Mouse (Mus musculus) limb, embryonic 15.5 days (tissue): ENCODE results near the gene Gm5431. TPM values are rescaled to one million over a fixed set of nuclear protein-coding genes. Genes with fewer than 3 reads are reported as not detected.
"Not testable (repeated sequence)": the region's sequence is repeated elsewhere in the genome, so short reads cannot be mapped to it uniquely, and the experiment has no call there.

Source experiments
- ATAC-seq: fragments of 200-750 bp; cut with Nextera tagmentation; 2 replicates; pipeline ENCODE4 v1.8.0; 2017; ENCODE audit warnings: low read depth, moderate TSS enrichment; ENCODE audit not compliant: insufficient number of reproducible peaks, low FRiP score, low TSS enrichment
- H3K27ac ChIP-seq: fragments of 300-500 bp; sonication (generic); 2 replicates; pipeline ENCODE4 v1.5.1; 2015; ENCODE audit warnings: moderate library complexity, mild to moderate bottlenecking, inconsistent platforms
- H3K27me3 ChIP-seq: fragments of 300-500 bp; sonication (generic); 2 replicates; pipeline ENCODE4 v1.6.1; 2015; ENCODE audit warnings: inconsistent platforms
- H3K36me3 ChIP-seq: fragments of 300-500 bp; sonication (generic); 2 replicates; pipeline ENCODE4 v1.6.1; 2015; ENCODE audit warnings: inconsistent platforms
- H3K4me1 ChIP-seq: fragments of 300-500 bp; sonication (generic); 2 replicates; pipeline ENCODE4 v1.6.1; 2015; ENCODE audit warnings: inconsistent platforms
- H3K4me2 ChIP-seq: fragments of 300-500 bp; sonication (generic); 2 replicates; pipeline ENCODE4 v1.6.1; 2015; ENCODE audit warnings: mild to moderate bottlenecking, inconsistent platforms
- H3K4me3 ChIP-seq: fragments of 300-500 bp; sonication (generic); 2 replicates; pipeline ENCODE4 v1.5.1; 2015; ENCODE audit warnings: mild to moderate bottlenecking, inconsistent platforms
- H3K9ac ChIP-seq: fragments of 300-500 bp; sonication (generic); 2 replicates; pipeline ENCODE4 v1.6.1; 2015; ENCODE audit warnings: inconsistent platforms
- H3K9me3 ChIP-seq: fragments of 300-500 bp; sonication (generic); 2 replicates; pipeline ENCODE4 v1.6.1; 2016; ENCODE audit warnings: inconsistent platforms
- WGBS: fragments of 180-500 bp; shearing (Covaris S2); methylation state at CpG from one replicate; pipeline ENCODE4 v1.1.7; 2015; 5-methylcytosine and 5-hydroxymethylcytosine counted together
- polyA plus RNA-seq: library from polyadenylated mRNA; unstranded; fragments of >200 nt; fragmentation: Nextera tagmentation; extraction: Ambion mirVana; gene quantifications from 2 replicates; pipeline ENCODE4 v1.2.1, GENCODE M21; 2015

Gm5431 gene
- 0.33 and 0.36 TPM in 2 replicates for polyA plus RNA-seq

DNA sequence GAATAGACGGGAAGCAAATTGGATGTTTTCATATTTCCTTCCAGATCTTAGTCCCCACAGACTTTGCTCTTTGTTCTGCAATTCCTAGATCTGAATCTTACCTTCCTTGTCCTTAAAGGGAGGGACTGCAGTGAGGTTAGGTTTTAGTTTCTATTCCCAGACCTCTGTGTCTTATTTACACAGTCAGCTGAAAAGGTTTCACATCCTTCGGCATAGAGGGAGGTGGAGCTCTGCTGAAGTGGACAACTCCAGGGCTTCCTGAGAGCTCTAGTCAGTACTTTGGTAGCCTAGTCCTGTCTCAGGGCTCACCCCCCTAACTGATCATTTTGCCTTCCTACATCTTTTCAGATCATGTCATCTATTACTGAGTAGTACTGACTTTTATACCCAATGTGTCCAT lies at the start of gene Gm5431:
TSS of gene Gm5431 (minus strand) at position 194 of the 400 bp plus-strand sequence.
- no peak for ATAC-seq
- Histone ChIP-seq H3K4me3 (no peak within 1 kb of the TSS), H3K9me3 (no peaks in the 10 kb centered on the region), H3K36me3 (no peaks in the 10 kb centered on the region), H3K9ac (no peak within 1 kb of the TSS), H3K4me1 (no peaks in the 10 kb centered on the region), H3K27me3 (no peaks in the 10 kb centered on the region), H3K27ac (no peak within 1 kb of the TSS), H3K4me2 (no peak within 1 kb of the TSS)
- 67% methylated on average over 2 of the region's 2 CpGs for WGBS

GRCm38 (mm10) chr11:48946090-48946489 lies 44.1 kb upstream of the Gm5431 start, which contains the start of gene Psme2b:
Gene Psme2b, minus strand, starts transcription at chr11:48946190.
- H3K27ac ChIP-seq, H3K4me2 ChIP-seq, H3K9me3 ChIP-seq, H3K27me3 ChIP-seq, H3K4me3 ChIP-seq, H3K9ac ChIP-seq, H3K36me3 ChIP-seq, ATAC-seq, H3K4me1 ChIP-seq: not testable (repeated sequence)
- WGBS = 96% methylated on average over 6 of the region's 6 CpGs

DNA sequence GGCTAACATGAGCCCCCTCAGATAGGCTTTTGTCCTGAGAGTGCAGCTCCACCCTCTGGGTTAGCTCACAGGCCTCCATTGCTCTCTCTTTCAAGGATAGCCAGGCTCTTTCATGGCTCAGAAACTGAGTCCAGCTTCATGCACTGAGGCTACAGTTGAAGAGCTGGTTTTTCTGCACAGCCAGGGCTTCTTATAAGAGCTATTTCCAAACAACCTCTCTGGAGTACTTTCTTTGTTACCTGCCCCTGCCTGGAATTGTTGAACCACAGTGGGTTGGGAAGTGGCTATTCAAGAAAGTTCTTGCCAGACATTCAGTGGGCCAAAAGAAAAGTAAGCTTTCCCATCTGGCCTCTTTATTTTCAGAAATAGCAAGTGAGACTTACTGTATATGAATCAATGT lies 37.3 kb upstream of the Gm5431 start:
- not testable (repeated sequence) for H3K4me2 ChIP-seq, H3K4me3 ChIP-seq, H3K27ac ChIP-seq, H3K27me3 ChIP-seq, H3K36me3 ChIP-seq, H3K4me1 ChIP-seq, H3K9ac ChIP-seq, ATAC-seq, H3K9me3 ChIP-seq

GRCm38 (mm10) chr11:48935291-48935690 lies 33.3 kb upstream of the Gm5431 start:
- H3K4me2 ChIP-seq, H3K4me3 ChIP-seq, H3K9me3 ChIP-seq, H3K27ac ChIP-seq, H3K9ac ChIP-seq, ATAC-seq, H3K36me3 ChIP-seq, H3K27me3 ChIP-seq, H3K4me1 ChIP-seq: not testable (repeated sequence)
- WGBS = no CpG with 5 or more reads among the region's 3 CpGs

- not testable (repeated sequence) for H3K27me3 ChIP-seq, ATAC-seq, H3K9ac ChIP-seq, H3K36me3 ChIP-seq, H3K9me3 ChIP-seq, H3K4me3 ChIP-seq, H3K4me1 ChIP-seq, H3K27ac ChIP-seq, H3K4me2 ChIP-seq
- 60% methylated on average over 1 of the region's 1 CpGs for WGBS
Measured at GRCm38 (mm10) chr11:48933923-48934322, 31.9 kb upstream of the Gm5431 start.

DNA sequence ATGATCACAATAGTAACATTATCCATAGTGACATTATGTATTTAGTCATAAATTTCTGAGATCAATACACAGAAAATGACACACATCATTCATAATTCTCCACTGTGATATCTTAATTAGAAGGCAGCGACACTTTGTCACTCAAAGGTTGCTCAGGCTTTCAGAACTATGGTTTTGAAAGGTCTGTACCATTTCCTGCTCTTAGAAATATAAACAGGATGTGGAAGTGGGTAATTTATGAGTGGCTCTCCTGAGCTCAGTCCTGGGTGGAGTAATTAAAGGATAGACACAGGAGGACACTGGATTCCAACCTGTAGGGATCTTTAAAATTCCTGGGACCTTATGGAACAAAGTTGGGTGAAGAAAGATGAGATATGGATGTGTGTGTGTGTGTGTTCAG lies 31.4 kb upstream of the Gm5431 start:
- ATAC-seq, H3K4me1 ChIP-seq, H3K9ac ChIP-seq, H3K9me3 ChIP-seq, H3K4me3 ChIP-seq, H3K36me3 ChIP-seq, H3K27me3 ChIP-seq, H3K27ac ChIP-seq, H3K4me2 ChIP-seq: not testable (repeated sequence)
- WGBS = 69% methylated on average over 1 of the region's 1 CpGs

- not testable (repeated sequence) for H3K36me3 ChIP-seq, ATAC-seq, H3K4me1 ChIP-seq, H3K27me3 ChIP-seq, H3K27ac ChIP-seq, H3K9ac ChIP-seq, H3K4me3 ChIP-seq, H3K9me3 ChIP-seq, H3K4me2 ChIP-seq
- 94% methylated on average over 1 of the region's 1 CpGs for WGBS
Measured at GRCm38 (mm10) chr11:48928068-48928467, 26.1 kb upstream of the Gm5431 start.

- not testable (repeated sequence) for H3K36me3 ChIP-seq, H3K4me1 ChIP-seq, H3K27ac ChIP-seq, H3K4me3 ChIP-seq, ATAC-seq, H3K4me2 ChIP-seq, H3K9me3 ChIP-seq, H3K9ac ChIP-seq, H3K27me3 ChIP-seq
Measured at GRCm38 (mm10) chr11:48926437-48926836, 24.4 kb upstream of the Gm5431 start.

- H3K9ac ChIP-seq, H3K4me2 ChIP-seq, H3K4me1 ChIP-seq, H3K27ac ChIP-seq, H3K27me3 ChIP-seq, H3K9me3 ChIP-seq, H3K36me3 ChIP-seq, ATAC-seq, H3K4me3 ChIP-seq: not testable (repeated sequence)
- WGBS = 76% methylated on average over 5 of the region's 5 CpGs
Measured at GRCm38 (mm10) chr11:48923818-48924217, 21.8 kb upstream of the Gm5431 start.

GRCm38 (mm10) chr11:48918380-48918779 lies 16.4 kb upstream of the Gm5431 start:
- WGBS = 78% methylated on average over 3 of the region's 3 CpGs
- H3K36me3 ChIP-seq = no peaks in the 10 kb centered on the region
- H3K27ac ChIP-seq = no peak overlapping the region
- no peak overlapping the region for H3K4me3 ChIP-seq
- H3K27me3 ChIP-seq = no peaks in the 10 kb centered on the region
- ATAC-seq = no peak
- no peak overlapping the region for H3K4me2 ChIP-seq
- H3K9ac ChIP-seq = no peak overlapping the region
- H3K9me3 ChIP-seq = no peaks in the 10 kb centered on the region
- H3K4me1 ChIP-seq = no peaks in the 10 kb centered on the region

DNA sequence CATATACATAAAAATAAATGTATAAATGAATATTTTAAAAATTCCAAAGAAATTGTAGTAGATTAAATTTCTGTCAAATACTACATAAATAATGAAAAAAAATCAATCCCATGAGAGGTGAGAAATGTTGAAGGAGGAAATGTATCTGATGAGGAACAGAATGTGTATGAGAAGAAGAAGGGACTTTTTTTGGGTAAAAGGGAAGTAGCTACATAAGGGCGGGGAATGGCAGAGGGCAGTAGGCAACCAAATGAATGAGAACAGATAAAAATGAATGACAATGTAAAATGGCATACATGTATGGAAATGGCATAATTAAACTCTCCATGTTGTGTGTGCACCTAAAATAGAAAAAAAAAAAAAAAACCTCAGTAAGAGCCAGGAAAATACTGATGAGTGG lies 11.6 kb upstream of the Gm5431 start:
- H3K9me3 ChIP-seq = no peaks in the 10 kb centered on the region
- ATAC-seq = no peak
- no peaks in the 10 kb centered on the region for H3K36me3 ChIP-seq
- H3K27ac ChIP-seq = no peak overlapping the region
- no peak overlapping the region for H3K4me2 ChIP-seq
- H3K4me1 ChIP-seq = no peaks in the 10 kb centered on the region
- H3K9ac ChIP-seq = no peak overlapping the region
- 98% methylated on average over 1 of the region's 1 CpGs for WGBS
- no peak overlapping the region for H3K4me3 ChIP-seq
- no peaks in the 10 kb centered on the region for H3K27me3 ChIP-seq

- H3K27ac ChIP-seq = no peak overlapping the region
- no peaks in the 10 kb centered on the region for H3K27me3 ChIP-seq
- H3K4me3 ChIP-seq = no peak overlapping the region
- H3K9ac ChIP-seq = no peak overlapping the region
- 79% methylated on average over 1 of the region's 1 CpGs for WGBS
- no peaks in the 10 kb centered on the region for H3K4me1 ChIP-seq
- no peak overlapping the region for H3K4me2 ChIP-seq
- no peaks in the 10 kb centered on the region for H3K9me3 ChIP-seq
- no peaks in the 10 kb centered on the region for H3K36me3 ChIP-seq
- no peak for ATAC-seq
Measured at GRCm38 (mm10) chr11:48908459-48908858, 6.4 kb upstream of the Gm5431 start.

DNA sequence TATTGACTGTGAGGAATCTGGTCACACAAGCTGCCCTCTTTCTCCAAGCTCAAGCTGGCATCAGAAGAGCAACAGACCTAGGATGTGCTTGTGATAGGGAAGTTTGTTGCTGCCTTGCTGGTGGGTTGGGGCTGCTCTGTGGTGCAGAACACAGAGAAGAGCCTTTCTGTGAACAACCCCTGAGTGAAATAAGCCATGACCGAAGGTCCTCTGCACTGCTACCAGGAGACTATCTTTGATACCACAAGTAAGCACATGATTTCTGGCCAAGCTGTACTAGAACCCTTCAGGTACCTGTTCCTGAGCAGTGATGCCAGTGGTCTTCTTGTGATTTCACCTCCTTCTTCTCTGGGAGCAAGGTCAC lies 465 bp downstream of the Gm5431 start:
- H3K36me3 ChIP-seq, H3K4me1 ChIP-seq, H3K4me2 ChIP-seq, H3K9ac ChIP-seq, H3K27ac ChIP-seq, ATAC-seq, H3K9me3 ChIP-seq, H3K4me3 ChIP-seq, H3K27me3 ChIP-seq: not testable (repeated sequence)
- 89% methylated on average over 1 of the region's 1 CpGs for WGBS
